Mouse (Mus musculus): ENCODE measurements at regions not wholly inside any gene's neighbourhood (a gene's known extent, or its start where the extent isn't known, plus 50 kb on each side); places are given as distances from the start of the nearest gene placed in this dataset.

DNA sequence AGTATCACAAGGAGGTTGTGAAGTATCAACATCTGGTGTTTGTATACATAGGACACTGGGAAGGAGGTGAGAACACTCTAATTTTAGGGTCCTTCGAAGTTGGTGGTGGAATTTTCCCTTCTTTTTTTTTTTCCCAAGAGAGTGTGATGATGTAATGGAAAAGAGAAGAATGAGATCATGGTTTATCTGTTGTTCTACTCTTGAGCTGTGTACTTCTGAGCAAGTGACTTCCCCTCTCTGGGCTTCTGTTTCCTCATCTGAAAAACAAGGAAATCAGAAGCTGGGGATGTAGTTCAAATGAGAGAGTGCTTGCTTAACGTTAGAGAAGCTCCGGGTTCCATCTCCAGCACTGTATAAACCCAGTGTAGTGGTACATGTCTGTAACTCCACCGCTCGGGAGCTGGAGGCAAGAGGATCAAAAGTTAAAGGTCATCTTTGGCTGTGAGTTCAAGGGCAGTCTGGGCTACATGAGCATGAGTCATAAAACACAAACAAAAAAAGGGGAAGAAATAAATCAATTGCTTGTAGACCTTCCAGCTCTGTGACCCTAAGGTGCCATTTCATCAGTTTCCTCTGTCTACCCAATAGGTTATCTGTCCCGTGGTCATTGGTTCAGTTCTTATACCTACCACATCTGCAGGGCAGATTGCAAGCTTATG lies 132.5 kb upstream of the Cxcr4 start:
- no peak for TF ChIP-seq CTCF (IDR thresholded peaks at IDR 0.05; ENCODE audit: low read depth)
- no peak for TF ChIP-seq EP300 (IDR thresholded peaks at IDR 0.05; ENCODE audit: low read depth)
